Mouse (Mus musculus) kidney, postnatal 0 days (tissue): ENCODE measurements around the gene Il1r1. TPM values are rescaled to one million over a fixed set of nuclear protein-coding genes. Genes with fewer than 3 reads are reported as not detected.

Experiments used
- ATAC-seq: fragments of 200-750 bp; cut with Nextera tagmentation; replicated peaks from 2 replicates; pipeline ENCODE4 v1.8.0; 2017; ENCODE audit warnings: low read depth, moderate number of reproducible peaks, moderate TSS enrichment, moderate library complexity; ENCODE audit not compliant: low FRiP score
- DNase-seq: peaks from one replicate; pipeline ENCODE4 v3.0.0-alpha.2; 2016; ENCODE audit warnings: low spot score
- H3K27ac ChIP-seq: fragments of 300-500 bp; sonication (generic); 2 replicates; pipeline ENCODE4 v1.5.1; 2014; ENCODE audit warnings: mild to moderate bottlenecking
- H3K27me3 ChIP-seq: fragments of 300-500 bp; sonication (generic); 2 replicates; pipeline ENCODE4 v1.6.1; 2014; ENCODE audit warnings: low read length, mixed read lengths; ENCODE audit not compliant: insufficient read depth
- H3K36me3 ChIP-seq: fragments of 300-500 bp; sonication (generic); 2 replicates; pipeline ENCODE4 v1.6.1; 2014; ENCODE audit warnings: low read length, mixed read lengths; ENCODE audit not compliant: insufficient read depth
- H3K4me1 ChIP-seq: fragments of 300-500 bp; sonication (generic); replicated peaks from 2 replicates; pipeline ENCODE4 v1.6.1; 2014; ENCODE audit warnings: antibody characterized with exemption, low read length, mixed read lengths; ENCODE audit not compliant: insufficient read depth
- H3K4me2 ChIP-seq: fragments of 300-500 bp; sonication (generic); 2 replicates; pipeline ENCODE4 v1.6.1; 2014; ENCODE audit warnings: mild to moderate bottlenecking, low read length, moderate library complexity, mixed read lengths
- H3K4me3 ChIP-seq: fragments of 300-500 bp; sonication (generic); replicated peaks from 2 replicates; pipeline ENCODE4 v1.5.1; 2014; ENCODE audit warnings: low read depth, low read length
- H3K9ac ChIP-seq: fragments of 300-500 bp; sonication (generic); 2 replicates; pipeline ENCODE4 v1.6.1; 2014; ENCODE audit warnings: low read depth, low read length
- H3K9me3 ChIP-seq: fragments of 300-500 bp; sonication (generic); replicated peaks from 2 replicates; pipeline ENCODE4 v1.6.1; 2016; ENCODE audit warnings: low read length, inconsistent platforms, mixed read lengths
- CTCF ChIP-seq: IDR thresholded peaks from 2 replicates; pipeline ENCODE4 v1.5.1; 2016; ENCODE audit warnings: antibody characterized with exemption, low read depth, mild to moderate bottlenecking, moderate library complexity
- WGBS: fragments of 180-500 bp; shearing (Covaris S2); extraction: QIAGEN DNeasy Blood & Tissue Kit; methylation state at CpG from one replicate; pipeline ENCODE4 v1.1.7; 2014; 5-methylcytosine and 5-hydroxymethylcytosine counted together
- polyA plus RNA-seq: library from polyadenylated mRNA; unstranded; fragments of >200 nt; fragmentation: Nextera tagmentation; extraction: Ambion mirVana; gene quantifications from 2 replicates; pipeline ENCODE4 v1.2.1, GENCODE M21; 2015

Il1r1 gene
- polyA plus RNA-seq, 1 experiment from 2014 or later: 5.6 TPM

DNA sequence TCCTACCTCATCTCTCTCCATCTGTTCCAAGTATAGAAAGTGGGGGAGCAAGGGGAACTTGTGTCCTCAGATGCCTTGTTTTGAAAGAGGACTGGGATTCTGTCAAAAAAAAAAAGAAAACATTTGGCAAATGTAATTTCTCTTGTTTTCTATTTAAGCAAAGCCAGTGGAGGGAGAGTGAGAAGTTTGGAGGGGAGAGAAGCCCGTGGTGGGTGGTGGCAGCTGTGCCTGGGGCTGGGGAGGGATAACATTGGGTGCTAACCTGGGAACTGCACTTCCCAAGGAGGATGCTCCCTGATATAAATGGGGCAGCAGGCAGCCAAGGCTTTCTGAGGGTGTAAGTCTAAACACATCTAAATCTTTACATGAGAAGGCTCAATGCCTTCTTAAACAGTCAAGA, 136.7 kb downstream of the Il1r1 start:
- Histone ChIP-seq H3K9ac (no peak overlapping the region), H3K4me3 (no peak overlapping the region), H3K27me3 (no peaks in the 10 kb centered on the region), H3K4me1 (peaks cover 5% of the 10 kb centered on the region; the same call in 1 of the 2 replicates), H3K36me3 (no peaks in the 10 kb centered on the region), H3K4me2 (no peak overlapping the region), H3K27ac (no peak overlapping the region), H3K9me3 (no peaks in the 10 kb centered on the region)
- 48% methylated on average over 1 of the region's 1 CpGs for WGBS
- no peak for TF ChIP-seq CTCF
- DNase-seq: no peak
- no peak for ATAC-seq

- Histone ChIP-seq H3K36me3 (no peaks in the 10 kb centered on the region), H3K9me3 (no peaks in the 10 kb centered on the region), H3K27me3 (no peaks in the 10 kb centered on the region), H3K4me1 (peaks cover 5% of the 10 kb centered on the region; the same call in 1 of the 2 replicates), H3K27ac (no peak overlapping the region), H3K4me3 (no peak overlapping the region), H3K4me2 (no peak overlapping the region), H3K9ac (no peak overlapping the region)
- TF ChIP-seq CTCF: no peak
- ATAC-seq: no peak
- DNase-seq: no peak
- 64% methylated on average over 11 of the region's 11 CpGs for WGBS
These were observed 137.9 kb downstream of the Il1r1 start for GRCm38 (mm10) chr1:40362784-40363183.

Other genes with a start within 250 kb of the Il1r1 start
- 0.99 and 1.6 TPM in 2 replicates for gene Il1r2, start 151.0 kb upstream of the Il1r1 start, polyA plus RNA-seq
- gene Il1rl2, start 99.5 kb downstream of the Il1r1 start, polyA plus RNA-seq: 7.5 and 7.8 TPM in 2 replicates
- gene Il1rl1, start 204.5 kb downstream of the Il1r1 start, polyA plus RNA-seq: 0.08 and 0.13 TPM in 2 replicates
- gene Il18r1, start 240.5 kb downstream of the Il1r1 start, polyA plus RNA-seq: 0.43 and 0.60 TPM in 2 replicates